Mouse (Mus musculus) ovary, postnatal 14 days (tissue): Measurements from ENCODE around the gene Prkce.

Experiments
- DNase-seq: peaks from one replicate; pipeline ENCODE4 v3.0.0; 2022; ENCODE audit warnings: low spot score

Gene Prkce

GRCm38 (mm10) chr17:86176722-86177121 lies 9.1 kb downstream of the Prkce start:
- no peak for DNase-seq

- no peak for DNase-seq
These were observed 16.2 kb downstream of the Prkce start for GRCm38 (mm10) chr17:86183788-86184187.

GRCm38 (mm10) chr17:86184552-86185209 lies 17.1 kb downstream of the Prkce start:
- no peak for DNase-seq

GRCm38 (mm10) chr17:86185584-86185983 lies 18.0 kb downstream of the Prkce start:
- DNase-seq = no peak

- no peak for DNase-seq
These were observed 20.2 kb downstream of the Prkce start for GRCm38 (mm10) chr17:86187777-86188176.

- DNase-seq = no peak
These were observed 26.4 kb downstream of the Prkce start for GRCm38 (mm10) chr17:86193979-86194378.

GRCm38 (mm10) chr17:86194921-86195320 lies 27.3 kb downstream of the Prkce start:
- no peak for DNase-seq

GRCm38 (mm10) chr17:86198496-86199465 lies 31.2 kb downstream of the Prkce start:
- no peak for DNase-seq

GRCm38 (mm10) chr17:86201981-86202380 lies 34.4 kb downstream of the Prkce start:
- DNase-seq = no peak

- no peak for DNase-seq
These were observed 35.4 kb downstream of the Prkce start for GRCm38 (mm10) chr17:86202972-86203371.

- DNase-seq = no peak
These were observed 36.2 kb downstream of the Prkce start for GRCm38 (mm10) chr17:86203531-86204450.

GRCm38 (mm10) chr17:86206289-86206688 lies 38.7 kb downstream of the Prkce start:
- no peak for DNase-seq

- DNase-seq = no peak
These were observed 40.7 kb downstream of the Prkce start for GRCm38 (mm10) chr17:86208057-86208820.

- no peak for DNase-seq
These were observed 41.2 kb downstream of the Prkce start for GRCm38 (mm10) chr17:86208821-86209186.

- no peak for DNase-seq
These were observed 42.2 kb downstream of the Prkce start for GRCm38 (mm10) chr17:86209680-86210251.

GRCm38 (mm10) chr17:86212204-86212603 lies 44.6 kb downstream of the Prkce start:
- DNase-seq = no peak

GRCm38 (mm10) chr17:86214285-86214684 lies 46.7 kb downstream of the Prkce start:
- no peak for DNase-seq

- no peak for DNase-seq
These were observed 47.2 kb downstream of the Prkce start for GRCm38 (mm10) chr17:86214741-86215140.

GRCm38 (mm10) chr17:86215771-86216170 lies 48.2 kb downstream of the Prkce start:
- no peak for DNase-seq

- no peak for DNase-seq
These were observed 49.9 kb downstream of the Prkce start for GRCm38 (mm10) chr17:86217468-86217867.

GRCm38 (mm10) chr17:86218553-86218952 lies 51.0 kb downstream of the Prkce start:
- DNase-seq = no peak
